Mouse (Mus musculus) midbrain, embryonic 11.5 days (tissue): ENCODE results near the gene Bpgm. TPM values are rescaled to one million over a fixed set of nuclear protein-coding genes. Genes with fewer than 3 reads are reported as not detected.

ENCODE experiments used
- ATAC-seq: fragments of 200-750 bp; cut with Nextera tagmentation; 2 replicates; pipeline ENCODE4 v1.8.0; 2017; ENCODE audit warnings: moderate TSS enrichment, moderate library complexity; ENCODE audit not compliant: low FRiP score
- DNase-seq: peaks from one replicate; pipeline ENCODE4 v3.0.0; 2015; ENCODE audit warnings: low spot score; ENCODE audit errors: missing footprints
- H3K27ac ChIP-seq: fragments of 300-500 bp; sonication (generic); 2 replicates; pipeline ENCODE4 v1.5.1; 2014; ENCODE audit warnings: low read depth, low read length
- H3K27me3 ChIP-seq: fragments of 300-500 bp; sonication (generic); 2 replicates; pipeline ENCODE4 v1.6.1; 2014; ENCODE audit warnings: mild to moderate bottlenecking, low read length, moderate library complexity, mixed read lengths; ENCODE audit not compliant: control insufficient read depth, insufficient read depth
- H3K36me3 ChIP-seq: fragments of 300-500 bp; sonication (generic); 2 replicates; pipeline ENCODE4 v1.6.1; 2014; ENCODE audit warnings: mild to moderate bottlenecking, low read length, moderate library complexity, mixed read lengths; ENCODE audit not compliant: control insufficient read depth, insufficient read depth
- H3K4me1 ChIP-seq: fragments of 300-500 bp; sonication (generic); 2 replicates; pipeline ENCODE4 v1.6.1; 2014; ENCODE audit warnings: low read length; ENCODE audit not compliant: control insufficient read depth, insufficient read depth
- H3K4me2 ChIP-seq: fragments of 300-500 bp; sonication (generic); 2 replicates; pipeline ENCODE4 v1.6.1; 2014; ENCODE audit warnings: mild to moderate bottlenecking, moderate library complexity
- H3K4me3 ChIP-seq: fragments of 300-500 bp; sonication (generic); 2 replicates; pipeline ENCODE4 v1.5.1; 2014; ENCODE audit warnings: low read depth, low read length
- H3K9ac ChIP-seq: fragments of 300-500 bp; sonication (generic); 2 replicates; pipeline ENCODE4 v1.6.1; 2014; ENCODE audit warnings: low read length
- H3K9me3 ChIP-seq: fragments of 300-500 bp; sonication (generic); 2 replicates; pipeline ENCODE4 v1.6.1; 2016; ENCODE audit warnings: low read length; ENCODE audit not compliant: control insufficient read depth
- WGBS: fragments of 180-500 bp; shearing (Covaris S2); extraction: QIAGEN DNeasy Blood & Tissue Kit; methylation state at CpG from one replicate; pipeline ENCODE4 v1.1.7; 2014; 5-methylcytosine and 5-hydroxymethylcytosine counted together
- polyA plus RNA-seq: library from polyadenylated mRNA; unstranded; fragments of >200 nt; fragmentation: Nextera tagmentation; extraction: Ambion mirVana; gene quantifications from 2 replicates; pipeline ENCODE4 v1.2.1, GENCODE M21; 2014

Bpgm gene
- polyA plus RNA-seq, 1 experiment from 2014 or later = 64.1 TPM

- no peak overlapping the region for H3K27ac ChIP-seq
- H3K4me2 ChIP-seq = no peak overlapping the region
- no peak overlapping the region for H3K4me3 ChIP-seq
- H3K9me3 ChIP-seq = no peaks in the 10 kb centered on the region
- H3K9ac ChIP-seq = no peak overlapping the region
- ATAC-seq = no peak
- peaks cover 23% of the 10 kb centered on the region for H3K4me1 ChIP-seq
- WGBS = 68% methylated on average over 4 of the region's 4 CpGs
- no peak for DNase-seq
- no peaks in the 10 kb centered on the region for H3K27me3 ChIP-seq
- H3K36me3 ChIP-seq = no peaks in the 10 kb centered on the region
Measured at GRCm38 (mm10) chr6:34480749-34481148, 4.7 kb downstream of the Bpgm start.

GRCm38 (mm10) chr6:34481349-34481748, 5.3 kb downstream of the Bpgm start:
- Histone ChIP-seq H3K36me3 (no peaks in the 10 kb centered on the region), H3K9me3 (no peaks in the 10 kb centered on the region), H3K27ac (no peak overlapping the region), H3K27me3 (no peaks in the 10 kb centered on the region), H3K9ac (no peak overlapping the region), H3K4me2 (no peak overlapping the region), H3K4me3 (no peak overlapping the region), H3K4me1 (peaks cover 23% of the 10 kb centered on the region)
- WGBS = 89% methylated on average over 6 of the region's 6 CpGs
- ATAC-seq (no peak), DNase-seq (no peak)

- WGBS = 83% methylated on average over 4 of the region's 4 CpGs
- Histone ChIP-seq H3K4me2 (no peak overlapping the region), H3K36me3 (peaks cover 5% of the 10 kb centered on the region; the same call in 1 of the 2 replicates)
Measured at GRCm38 (mm10) chr6:34482842-34483241, 6.8 kb downstream of the Bpgm start.

GRCm38 (mm10) chr6:34483390-34483789, 7.4 kb downstream of the Bpgm start:
- DNase-seq = no peak

More at GRCm38 (mm10) chr6:34482842-34483241, 6.8 kb downstream of the Bpgm start:
- H3K4me1 ChIP-seq = peaks cover 19% of the 10 kb centered on the region
- ATAC-seq = no peak
- H3K27ac ChIP-seq = no peak overlapping the region
- no peak for DNase-seq
- no peaks in the 10 kb centered on the region for H3K27me3 ChIP-seq
- no peak overlapping the region for H3K9ac ChIP-seq
- H3K9me3 ChIP-seq = no peaks in the 10 kb centered on the region
- no peak overlapping the region for H3K4me3 ChIP-seq

GRCm38 (mm10) chr6:34483811-34484210, 7.8 kb downstream of the Bpgm start:
- H3K27me3 ChIP-seq = no peaks in the 10 kb centered on the region
- no peak for ATAC-seq
- 93% methylated on average over 7 of the region's 7 CpGs for WGBS

More at GRCm38 (mm10) chr6:34483390-34483789, 7.4 kb downstream of the Bpgm start:
- Histone ChIP-seq H3K36me3 (peaks cover 6% of the 10 kb centered on the region; the same call in 1 of the 2 replicates), H3K4me1 (peaks cover 15% of the 10 kb centered on the region), H3K4me3 (no peak overlapping the region), H3K4me2 (no peak overlapping the region), H3K27me3 (no peaks in the 10 kb centered on the region), H3K27ac (no peak overlapping the region), H3K9me3 (no peaks in the 10 kb centered on the region), H3K9ac (no peak overlapping the region)
- 91% methylated on average over 5 of the region's 5 CpGs for WGBS
- ATAC-seq = no peak

GRCm38 (mm10) chr6:34486071-34486626, 10.1 kb downstream of the Bpgm start:
- no peak overlapping the region for H3K4me3 ChIP-seq
- H3K4me2 ChIP-seq = no peak overlapping the region
- ATAC-seq = no peak
- H3K9ac ChIP-seq = no peak overlapping the region
- H3K27ac ChIP-seq = no peak overlapping the region
- DNase-seq = no peak
- no peaks in the 10 kb centered on the region for H3K27me3 ChIP-seq
- H3K9me3 ChIP-seq = no peaks in the 10 kb centered on the region
- no peaks in the 10 kb centered on the region for H3K4me1 ChIP-seq
- WGBS = 88% methylated on average over 14 of the region's 14 CpGs
- peaks cover 6% of the 10 kb centered on the region; the same call in 1 of the 2 replicates for H3K36me3 ChIP-seq

More at GRCm38 (mm10) chr6:34483811-34484210, 7.8 kb downstream of the Bpgm start:
- H3K4me3 ChIP-seq = no peak overlapping the region
- H3K36me3 ChIP-seq = peaks cover 6% of the 10 kb centered on the region; the same call in 1 of the 2 replicates
- no peak overlapping the region for H3K4me2 ChIP-seq
- no peaks in the 10 kb centered on the region for H3K9me3 ChIP-seq
- no peak overlapping the region for H3K27ac ChIP-seq
- DNase-seq = no peak
- peaks cover 11% of the 10 kb centered on the region for H3K4me1 ChIP-seq
- H3K9ac ChIP-seq = no peak overlapping the region

- 91% methylated on average over 21 of the region's 21 CpGs for WGBS
- no peak for ATAC-seq
Measured at GRCm38 (mm10) chr6:34493327-34494095, 17.5 kb downstream of the Bpgm start.

GRCm38 (mm10) chr6:34495140-34495551, 19.1 kb downstream of the Bpgm start:
- 72% methylated on average over 7 of the region's 7 CpGs for WGBS

More at GRCm38 (mm10) chr6:34493327-34494095, 17.5 kb downstream of the Bpgm start:
- DNase-seq = no peak
- Histone ChIP-seq H3K36me3 (no peaks in the 10 kb centered on the region), H3K4me2 (no peak overlapping the region), H3K27ac (no peak overlapping the region), H3K27me3 (no peaks in the 10 kb centered on the region), H3K9me3 (no peaks in the 10 kb centered on the region), H3K9ac (no peak overlapping the region), H3K4me3 (no peak overlapping the region), H3K4me1 (no peaks in the 10 kb centered on the region)

GRCm38 (mm10) chr6:34497991-34498625, 22.1 kb downstream of the Bpgm start:
- 82% methylated on average over 5 of the region's 5 CpGs for WGBS
- no peak overlapping the region for H3K4me3 ChIP-seq
- H3K36me3 ChIP-seq = no peaks in the 10 kb centered on the region
- H3K9me3 ChIP-seq = no peaks in the 10 kb centered on the region
- H3K27me3 ChIP-seq = no peaks in the 10 kb centered on the region
- no peak overlapping the region for H3K4me2 ChIP-seq
- H3K4me1 ChIP-seq = no peaks in the 10 kb centered on the region
- ATAC-seq (no peak), DNase-seq (no peak)
- H3K27ac ChIP-seq = no peak overlapping the region
- no peak overlapping the region for H3K9ac ChIP-seq

More at GRCm38 (mm10) chr6:34495140-34495551, 19.1 kb downstream of the Bpgm start:
- H3K4me2 ChIP-seq = no peak overlapping the region
- ATAC-seq (no peak), DNase-seq (no peak)
- no peaks in the 10 kb centered on the region for H3K4me1 ChIP-seq
- H3K4me3 ChIP-seq = no peak overlapping the region
- no peaks in the 10 kb centered on the region for H3K27me3 ChIP-seq
- H3K9ac ChIP-seq = no peak overlapping the region
- H3K27ac ChIP-seq = no peak overlapping the region
- no peaks in the 10 kb centered on the region for H3K9me3 ChIP-seq
- no peaks in the 10 kb centered on the region for H3K36me3 ChIP-seq
